Mouse (Mus musculus) skeletal muscle tissue, postnatal 0 days (tissue): ENCODE measurements around the gene Lce1m. TPM values are rescaled to one million over a fixed set of nuclear protein-coding genes. Genes with fewer than 3 reads are reported as not detected.

Experiments
- polyA plus RNA-seq: library from polyadenylated mRNA; unstranded; fragments of >200 nt; fragmentation: Nextera tagmentation; extraction: Ambion mirVana; gene quantifications from 2 replicates; pipeline ENCODE4 v1.2.1, GENCODE M21; 2015

Gene Lce1m
- 61.0 TPM in 1 of 2 replicates, not detected in the other for polyA plus RNA-seq

GRCm38 (mm10) chr3:93018960-93019359, at the start of gene Lce1m:
Lce1m (minus strand) TSS chr3:93019060.

DNA sequence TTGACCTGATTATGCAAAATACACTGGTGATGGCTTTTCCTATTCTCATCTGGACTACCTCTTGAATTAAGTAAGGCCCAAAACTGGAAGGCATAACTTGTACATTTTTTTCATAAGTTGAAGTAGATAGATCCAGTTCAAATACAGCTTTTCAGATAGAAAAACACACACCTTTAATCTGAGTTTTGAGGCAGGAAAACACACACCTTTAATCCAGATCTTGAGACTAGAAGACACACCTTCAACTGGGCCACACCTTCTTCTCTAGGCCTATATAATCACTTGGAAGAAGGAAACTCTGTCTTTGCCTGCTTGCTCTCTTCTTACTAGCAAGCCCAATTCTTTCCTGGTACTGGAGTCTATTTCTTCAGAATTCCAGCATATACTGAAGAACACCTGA, 49.7 kb upstream of the Lce1m start, which contains the start of gene Gm4858:
Gm4858 (plus strand) TSS at position 301 of the 400 bp plus-strand sequence.

GRCm38 (mm10) chr3:93015460-93016104, 3.3 kb downstream of the Lce1m start, which contains the start of gene Crct1:
Crct1 (minus strand) TSS chr3:93015687.

DNA sequence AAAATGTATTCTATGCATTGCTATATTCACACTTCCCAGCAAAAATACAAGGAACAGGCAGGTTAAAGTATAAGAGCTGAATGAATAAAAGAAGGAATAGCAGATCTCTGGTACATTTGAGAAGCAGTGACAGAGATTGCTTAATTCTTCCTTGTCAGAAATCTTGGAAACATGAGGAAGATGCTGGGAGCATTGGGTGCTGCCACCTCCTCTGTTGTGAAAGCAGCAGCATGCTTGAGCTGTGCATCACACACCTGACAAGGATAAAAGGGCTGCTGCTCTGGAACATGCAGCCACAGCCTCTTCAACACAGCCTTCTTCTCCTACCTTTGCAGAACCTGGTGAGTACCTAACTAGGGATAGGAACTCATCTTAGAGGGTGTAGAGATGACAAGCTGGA, 26.9 kb downstream of the Lce1m start, which contains the start of gene Lce3f:
Lce3f (plus strand) TSS at position 301 of the 400 bp plus-strand sequence.

Other genes with a start within 250 kb of the Lce1m start
- gene Lce1i, start 240.2 kb downstream of the Lce1m start, polyA plus RNA-seq, result 12.5 TPM in 1 of 2 replicates, not detected in the other
- gene Lce1j, start 228.5 kb downstream of the Lce1m start, polyA plus RNA-seq, result 3.5 TPM in 1 of 2 replicates, not detected in the other
- 2.4 TPM in 1 of 2 replicates, not detected in the other for gene Lce1k, start 211.2 kb downstream of the Lce1m start, polyA plus RNA-seq
- 3.5 TPM in 1 of 2 replicates, not detected in the other for gene Kprp, start 191.8 kb downstream of the Lce1m start, polyA plus RNA-seq
- 8.8 TPM in 1 of 2 replicates, not detected in the other for gene Lce1l, start 167.8 kb downstream of the Lce1m start, polyA plus RNA-seq
- gene 2310050C09Rik, start 148.8 kb downstream of the Lce1m start, polyA plus RNA-seq, result 8.3 TPM in 1 of 2 replicates, not detected in the other
- gene Lce3a, start 92.8 kb downstream of the Lce1m start, polyA plus RNA-seq, result not detected in 2 replicates
- not detected in 2 replicates for gene Lce3b, start 86.1 kb downstream of the Lce1m start, polyA plus RNA-seq
- gene Lce3c, start 74.6 kb downstream of the Lce1m start, polyA plus RNA-seq, result 5.2 TPM in 1 of 2 replicates, not detected in the other
- gene Lce3d, start 61.7 kb downstream of the Lce1m start, polyA plus RNA-seq, result not detected in 2 replicates
- 0.35 TPM in 1 of 2 replicates, not detected in the other for gene Lce3e, start 52.0 kb downstream of the Lce1m start, polyA plus RNA-seq
- gene Lce3f, start 26.8 kb downstream of the Lce1m start, polyA plus RNA-seq, result not detected in 2 replicates
- gene Crct1, start 3.4 kb downstream of the Lce1m start, polyA plus RNA-seq, result 0.22 and 40.8 TPM in 2 replicates
- gene Gm4858, start 49.8 kb upstream of the Lce1m start, polyA plus RNA-seq, result not detected in 2 replicates
- not detected in 2 replicates for gene Crnn, start 125.7 kb upstream of the Lce1m start, polyA plus RNA-seq
- gene Flg2, start 178.2 kb upstream of the Lce1m start, polyA plus RNA-seq, result 1.0 TPM in 1 of 2 replicates, not detected in the other